Mouse (Mus musculus) thymus, adult 2 months (tissue): ENCODE data around the gene Ddhd1. TPM values are rescaled to one million over a fixed set of nuclear protein-coding genes. Genes with fewer than 3 reads are reported as not detected.

Experiments used
- DNase-seq: peaks from one replicate; pipeline ENCODE4 v3.0.0; 2021
- H3K27ac ChIP-seq: fragments of 200-500 bp; 2 replicates; pipeline ENCODE4 v1.5.1; 2012; ENCODE audit warnings: low read length, control low read depth; ENCODE audit not compliant: control insufficient read depth, insufficient read depth
- H3K27me3 ChIP-seq: fragments of 200-500 bp; 2 replicates; pipeline ENCODE4 v1.6.1; 2012; ENCODE audit warnings: mild to moderate bottlenecking, low read length, moderate library complexity, mixed read lengths; ENCODE audit not compliant: control insufficient read depth, insufficient read depth
- H3K36me3 ChIP-seq: fragments of 200-500 bp; 2 replicates; pipeline ENCODE4 v1.6.1; 2012; ENCODE audit warnings: mild to moderate bottlenecking, low read length, moderate library complexity; ENCODE audit not compliant: control insufficient read depth, insufficient read depth
- H3K4me1 ChIP-seq: fragments of 200-500 bp; replicated peaks from 2 replicates; pipeline ENCODE4 v1.6.1; 2012; ENCODE audit warnings: low read length; ENCODE audit not compliant: control insufficient read depth, insufficient read depth
- H3K4me3 ChIP-seq: fragments of 200-500 bp; 2 replicates; pipeline ENCODE4 v1.5.1; 2012; ENCODE audit warnings: mild to moderate bottlenecking, low read length, control low read depth, moderate library complexity; ENCODE audit not compliant: control insufficient read depth, insufficient read depth
- CTCF ChIP-seq: fragments of 200-500 bp; IDR thresholded peaks from 2 replicates; pipeline ENCODE4 v1.5.1; 2012; ENCODE audit warnings: mild to moderate bottlenecking, control low read depth, low read length, moderate library complexity, borderline replicate concordance; ENCODE audit not compliant: control insufficient read depth, poor library complexity, insufficient read depth; ENCODE audit errors: extremely low read depth
- POLR2A ChIP-seq: fragments of 200-500 bp; IDR thresholded peaks from 2 replicates; pipeline ENCODE4 v1.6.1; 2012; ENCODE audit warnings: mild to moderate bottlenecking, low read length, control low read depth, moderate library complexity; ENCODE audit not compliant: control insufficient read depth, poor library complexity, insufficient read depth; ENCODE audit errors: extremely low read depth
- WGBS: fragments of 180-500 bp; shearing (Covaris S2); methylation state at CpG from one replicate; pipeline ENCODE4 v1.1.7; 2018; 5-methylcytosine and 5-hydroxymethylcytosine counted together
- polyA plus RNA-seq: library from polyadenylated mRNA; depleted of rRNA; stranded (reverse); fragments of >200 nt; gene quantifications from 2 replicates; pipeline ENCODE4 v1.2.3, GENCODE M21; 2012

The Ddhd1 gene
- polyA plus RNA-seq, 1 experiment = 22.7 TPM

- Histone ChIP-seq H3K4me3 (peak overlapping the region; percentile 67), H3K27me3 (no peaks in the 10 kb centered on the region), H3K4me1 (peaks cover 9% of the 10 kb centered on the region), H3K36me3 (no peaks in the 10 kb centered on the region), H3K27ac (peak overlapping the region; percentile 60)
- TF ChIP-seq POLR2A = no peak
- TF ChIP-seq CTCF = no peak
- WGBS = under 1% methylated on average over 69 of the region's 69 CpGs
- DNase-seq = peak; percentile 59
Measured at GRCm38 (mm10) chr14:45656831-45657640, 907 bp downstream of the Ddhd1 start.

GRCm38 (mm10) chr14:45654876-45655416 is 3.0 kb downstream of the Ddhd1 start:
- H3K36me3 ChIP-seq = no peaks in the 10 kb centered on the region
- WGBS = 95% methylated on average over 13 of the region's 13 CpGs
- peaks cover 9% of the 10 kb centered on the region for H3K4me1 ChIP-seq
- no peak overlapping the region for H3K27ac ChIP-seq
- no peak for DNase-seq
- H3K4me3 ChIP-seq = no peak overlapping the region
- TF ChIP-seq POLR2A = no peak
- no peak for TF ChIP-seq CTCF
- H3K27me3 ChIP-seq = no peaks in the 10 kb centered on the region

GRCm38 (mm10) chr14:45653756-45654155 is 4.2 kb downstream of the Ddhd1 start:
- Histone ChIP-seq H3K27me3 (no peaks in the 10 kb centered on the region), H3K27ac (no peak overlapping the region), H3K36me3 (no peaks in the 10 kb centered on the region), H3K4me3 (no peak overlapping the region), H3K4me1 (peaks cover 14% of the 10 kb centered on the region)
- DNase-seq = no peak
- 96% methylated on average over 2 of the region's 2 CpGs for WGBS
- TF ChIP-seq CTCF (no peak), POLR2A (no peak)

- 89% methylated on average over 11 of the region's 11 CpGs for WGBS
- H3K4me3 ChIP-seq = no peak overlapping the region
- no peaks in the 10 kb centered on the region for H3K27me3 ChIP-seq
- no peak for DNase-seq
- no peak overlapping the region for H3K27ac ChIP-seq
- no peaks in the 10 kb centered on the region for H3K36me3 ChIP-seq
- no peak for TF ChIP-seq CTCF
- no peak for TF ChIP-seq POLR2A
- peaks cover 5% of the 10 kb centered on the region; the same call in 1 of the 2 replicates for H3K4me1 ChIP-seq
Measured at GRCm38 (mm10) chr14:45648999-45649818, 8.7 kb downstream of the Ddhd1 start.

- WGBS = 78% methylated on average over 3 of the region's 3 CpGs
- Histone ChIP-seq H3K36me3 (no peaks in the 10 kb centered on the region), H3K4me3 (no peak overlapping the region), H3K4me1 (peaks cover 5% of the 10 kb centered on the region; the same call in 1 of the 2 replicates), H3K27me3 (no peaks in the 10 kb centered on the region), H3K27ac (no peak overlapping the region)
- no peak for DNase-seq
- TF ChIP-seq POLR2A (no peak), CTCF (no peak)
Measured at GRCm38 (mm10) chr14:45648144-45648543, 9.8 kb downstream of the Ddhd1 start.

GRCm38 (mm10) chr14:45647632-45648031 is 10.3 kb downstream of the Ddhd1 start:
- H3K4me3 ChIP-seq = no peak overlapping the region
- DNase-seq = no peak
- no peaks in the 10 kb centered on the region for H3K27me3 ChIP-seq
- TF ChIP-seq CTCF (no peak), POLR2A (no peak)
- H3K36me3 ChIP-seq = no peaks in the 10 kb centered on the region
- H3K27ac ChIP-seq = no peak overlapping the region
- 92% methylated on average over 11 of the region's 11 CpGs for WGBS
- H3K4me1 ChIP-seq = peaks cover 5% of the 10 kb centered on the region; the same call in 1 of the 2 replicates
